Mouse (Mus musculus) limb, embryonic 11.5 days (tissue): Measurements from ENCODE around the gene Phf12. TPM values are rescaled to one million over a fixed set of nuclear protein-coding genes. Genes with fewer than 3 reads are reported as not detected.

Experiments
- ATAC-seq: fragments of 200-750 bp; cut with Nextera tagmentation; 2 replicates; pipeline ENCODE4 v1.8.0; 2017; ENCODE audit warnings: low read depth; ENCODE audit not compliant: insufficient number of reproducible peaks, low FRiP score, low TSS enrichment
- DNase-seq: peaks from one replicate; pipeline ENCODE4 v3.0.0-alpha.2; 2015; ENCODE audit warnings: low spot score
- H3K27ac ChIP-seq: fragments of 300-500 bp; sonication (generic); replicated peaks from 2 replicates; pipeline ENCODE4 v1.5.1; 2014; ENCODE audit warnings: low read depth, mild to moderate bottlenecking, low read length
- H3K27me3 ChIP-seq: fragments of 300-500 bp; sonication (generic); 2 replicates; pipeline ENCODE4 v1.6.1; 2014; ENCODE audit warnings: mild to moderate bottlenecking, low read length, mixed read lengths; ENCODE audit not compliant: control insufficient read depth, insufficient read depth
- H3K36me3 ChIP-seq: fragments of 300-500 bp; sonication (generic); 2 replicates; pipeline ENCODE4 v1.6.1; 2014; ENCODE audit warnings: mild to moderate bottlenecking, low read length, moderate library complexity, mixed read lengths; ENCODE audit not compliant: control insufficient read depth, insufficient read depth
- H3K4me1 ChIP-seq: fragments of 300-500 bp; sonication (generic); 2 replicates; pipeline ENCODE4 v1.6.1; 2014; ENCODE audit warnings: low read length, mixed read lengths; ENCODE audit not compliant: control insufficient read depth, insufficient read depth
- H3K4me2 ChIP-seq: fragments of 300-500 bp; sonication (generic); 2 replicates; pipeline ENCODE4 v1.6.1; 2014; ENCODE audit warnings: low read depth, mild to moderate bottlenecking, moderate library complexity; ENCODE audit not compliant: severe bottlenecking
- H3K4me3 ChIP-seq: fragments of 300-500 bp; sonication (generic); 2 replicates; pipeline ENCODE4 v1.5.1; 2014; ENCODE audit warnings: low read depth, low read length
- H3K9ac ChIP-seq: fragments of 300-500 bp; sonication (generic); 2 replicates; pipeline ENCODE4 v1.6.1; 2014; ENCODE audit warnings: mild to moderate bottlenecking, low read length
- H3K9me3 ChIP-seq: fragments of 300-500 bp; sonication (generic); 2 replicates; pipeline ENCODE4 v1.6.1; 2016; ENCODE audit warnings: low read length; ENCODE audit not compliant: control insufficient read depth
- WGBS: fragments of 180-500 bp; shearing (Covaris S2); extraction: QIAGEN DNeasy Blood & Tissue Kit; methylation state at CpG from one replicate; pipeline ENCODE4 v1.1.7; 2014; 5-methylcytosine and 5-hydroxymethylcytosine counted together
- polyA plus RNA-seq: library from polyadenylated mRNA; unstranded; fragments of >200 nt; fragmentation: Nextera tagmentation; extraction: Ambion mirVana; gene quantifications from 2 replicates; pipeline ENCODE4 v1.2.1, GENCODE M21; 2014

Gene Phf12
- 19.6 and 21.1 TPM in 2 replicates for polyA plus RNA-seq

GRCm38 (mm10) chr11:77982441-77982905, at the start of gene Phf12:
TSS of gene Phf12 (plus strand) at chr11:77982754.
- peak within 1 kb of the TSS; percentile 97 for H3K9ac ChIP-seq
- H3K36me3 ChIP-seq = no peaks in the 10 kb centered on the region; the same call in 1 of the 2 replicates
- WGBS = under 1% methylated on average over 51 of the region's 62 CpGs
- ATAC-seq = peak; percentile 86
- no peaks in the 10 kb centered on the region for H3K9me3 ChIP-seq
- peak within 1 kb of the TSS; percentile 99 for H3K4me3 ChIP-seq
- H3K27ac ChIP-seq = peak within 1 kb of the TSS; percentile 89
- 0 out of 2 replicates have a peak, but pooled peaks cover 4% of the 10 kb centered on the region for H3K4me1 ChIP-seq
- DNase-seq = peak; percentile 97
- H3K4me2 ChIP-seq = peak within 1 kb of the TSS; percentile 74
- H3K27me3 ChIP-seq = no peaks in the 10 kb centered on the region

- Histone ChIP-seq H3K9ac (no peak overlapping the region), H3K27me3 (peaks cover 81% of the 10 kb centered on the region), H3K9me3 (no peaks in the 10 kb centered on the region), H3K4me2 (no peak overlapping the region), H3K4me1 (peaks cover 12% of the 10 kb centered on the region; the same call in 1 of the 2 replicates), H3K36me3 (no peaks in the 10 kb centered on the region), H3K27ac (no peak overlapping the region), H3K4me3 (no peak overlapping the region)
- ATAC-seq = no peak
- no peak for DNase-seq
- WGBS = 0% methylated on average over 4 of the region's 4 CpGs
Measured at GRCm38 (mm10) chr11:77934111-77934521, 48.4 kb upstream of the Phf12 start.

- no peaks in the 10 kb centered on the region for H3K36me3 ChIP-seq
- H3K4me1 ChIP-seq = peaks cover 12% of the 10 kb centered on the region
- H3K4me2 ChIP-seq = no peak overlapping the region
- WGBS = 63% methylated on average over 5 of the region's 5 CpGs
- H3K4me3 ChIP-seq = no peak overlapping the region
- H3K9me3 ChIP-seq = no peaks in the 10 kb centered on the region
- H3K9ac ChIP-seq = no peak overlapping the region
- DNase-seq (no peak), ATAC-seq (no peak)
- H3K27me3 ChIP-seq = peaks cover 81% of the 10 kb centered on the region
- no peak overlapping the region for H3K27ac ChIP-seq
Measured at GRCm38 (mm10) chr11:77934568-77935311, 47.8 kb upstream of the Phf12 start.

- Histone ChIP-seq H3K4me3 (no peak overlapping the region), H3K9me3 (no peaks in the 10 kb centered on the region), H3K4me1 (no peaks in the 10 kb centered on the region; the same call in 1 of the 2 replicates), H3K36me3 (no peaks in the 10 kb centered on the region), H3K9ac (no peak overlapping the region), H3K4me2 (no peak overlapping the region; the same call in 1 of the 2 replicates), H3K27me3 (peaks cover 71% of the 10 kb centered on the region), H3K27ac (no peak overlapping the region)
- ATAC-seq (no peak), DNase-seq (no peak)
- 9% methylated on average over 8 of the region's 8 CpGs for WGBS
Measured at GRCm38 (mm10) chr11:77936846-77937245, 45.7 kb upstream of the Phf12 start.

GRCm38 (mm10) chr11:77937649-77938410, 44.7 kb upstream of the Phf12 start:
- Histone ChIP-seq H3K9me3 (no peaks in the 10 kb centered on the region), H3K27ac (no peak overlapping the region), H3K4me1 (peaks cover 9% of the 10 kb centered on the region), H3K4me2 (no peak overlapping the region), H3K4me3 (no peak overlapping the region), H3K9ac (no peak overlapping the region), H3K27me3 (peaks cover 61% of the 10 kb centered on the region), H3K36me3 (no peaks in the 10 kb centered on the region)
- ATAC-seq = no peak
- DNase-seq = no peak
- 20% methylated on average over 4 of the region's 4 CpGs for WGBS

- H3K27me3 ChIP-seq = peaks cover 42% of the 10 kb centered on the region
- no peak overlapping the region for H3K4me3 ChIP-seq
- H3K4me1 ChIP-seq = peaks cover 11% of the 10 kb centered on the region
- DNase-seq (peak; percentile 41), ATAC-seq (no peak)
- H3K4me2 ChIP-seq = peak overlapping the region; percentile 15; the same call in 1 of the 2 replicates
- no peak overlapping the region for H3K9ac ChIP-seq
- WGBS = 7% methylated on average over 5 of the region's 5 CpGs
- H3K27ac ChIP-seq = no peak overlapping the region
- H3K36me3 ChIP-seq = no peaks in the 10 kb centered on the region
- H3K9me3 ChIP-seq = no peaks in the 10 kb centered on the region
Measured at GRCm38 (mm10) chr11:77942230-77942629, 40.3 kb upstream of the Phf12 start.

- peak; percentile 46 for DNase-seq
- Histone ChIP-seq H3K27ac (0 out of 2 replicates have a peak overlapping the region, but pooled peaks have one; percentile 45), H3K9ac (no peak overlapping the region), H3K27me3 (peaks cover 61% of the 10 kb centered on the region), H3K36me3 (no peaks in the 10 kb centered on the region), H3K4me3 (no peak overlapping the region), H3K4me1 (peaks cover 12% of the 10 kb centered on the region), H3K9me3 (no peaks in the 10 kb centered on the region), H3K4me2 (no peak overlapping the region)
- WGBS = 5% methylated on average over 9 of the region's 9 CpGs
- no peak for ATAC-seq
Measured at GRCm38 (mm10) chr11:77947860-77948259, 34.7 kb upstream of the Phf12 start.

- DNase-seq (no peak), ATAC-seq (no peak)
- H3K27me3 ChIP-seq = peaks cover 58% of the 10 kb centered on the region
Measured at GRCm38 (mm10) chr11:77950125-77950685, 32.3 kb upstream of the Phf12 start.

More at GRCm38 (mm10) chr11:77950125-77950685, 32.3 kb upstream of the Phf12 start:
- Histone ChIP-seq H3K4me2 (no peak overlapping the region), H3K4me1 (peaks cover 11% of the 10 kb centered on the region), H3K27ac (no peak overlapping the region), H3K9me3 (no peaks in the 10 kb centered on the region), H3K9ac (no peak overlapping the region), H3K4me3 (no peak overlapping the region), H3K36me3 (no peaks in the 10 kb centered on the region)
- WGBS = 48% methylated on average over 12 of the region's 12 CpGs
